Mouse (Mus musculus) liver, embryonic 15.5 days (tissue): ENCODE measurements around the gene Gpr89. TPM values are rescaled to one million over a fixed set of nuclear protein-coding genes. Genes with fewer than 3 reads are reported as not detected.

Experiments used
- ATAC-seq: fragments of 200-750 bp; cut with Nextera tagmentation; 2 replicates; pipeline ENCODE4 v1.8.0; 2017; ENCODE audit warnings: moderate number of reproducible peaks, mild to moderate bottlenecking, moderate library complexity; ENCODE audit not compliant: insufficient read depth
- H3K27ac ChIP-seq: fragments of 300-500 bp; sonication (generic); replicated peaks from 2 replicates; pipeline ENCODE4 v1.5.1; 2015; ENCODE audit warnings: mild to moderate bottlenecking, inconsistent platforms
- H3K27me3 ChIP-seq: fragments of 300-500 bp; sonication (generic); 2 replicates; pipeline ENCODE4 v1.6.1; 2015; ENCODE audit warnings: mild to moderate bottlenecking, inconsistent platforms
- H3K36me3 ChIP-seq: fragments of 300-500 bp; sonication (generic); replicated peaks from 2 replicates; pipeline ENCODE4 v1.6.1; 2015; ENCODE audit warnings: moderate library complexity, mild to moderate bottlenecking, inconsistent platforms
- H3K4me1 ChIP-seq: fragments of 300-500 bp; sonication (generic); replicated peaks from 2 replicates; pipeline ENCODE4 v1.6.1; 2015; ENCODE audit warnings: inconsistent platforms
- H3K4me2 ChIP-seq: fragments of 300-500 bp; sonication (generic); 2 replicates; pipeline ENCODE4 v1.6.1; 2015; ENCODE audit warnings: moderate library complexity, mild to moderate bottlenecking, inconsistent platforms
- H3K4me3 ChIP-seq: fragments of 300-500 bp; sonication (generic); replicated peaks from 2 replicates; pipeline ENCODE4 v1.5.1; 2015; ENCODE audit warnings: mild to moderate bottlenecking, inconsistent platforms
- H3K9ac ChIP-seq: fragments of 300-500 bp; sonication (generic); 2 replicates; pipeline ENCODE4 v1.6.1; 2015; ENCODE audit warnings: moderate library complexity, mild to moderate bottlenecking, inconsistent platforms
- H3K9me3 ChIP-seq: fragments of 300-500 bp; sonication (generic); replicated peaks from 2 replicates; pipeline ENCODE4 v1.6.1; 2016; ENCODE audit warnings: inconsistent platforms
- WGBS: fragments of 180-500 bp; shearing (Covaris S2); methylation state at CpG from one replicate; pipeline ENCODE4 v1.1.7; 2015; ENCODE audit warnings: mixed read lengths; ENCODE audit not compliant: insufficient replicate concordance; 5-methylcytosine and 5-hydroxymethylcytosine counted together
- polyA plus RNA-seq: library from polyadenylated mRNA; unstranded; fragments of >200 nt; fragmentation: Nextera tagmentation; extraction: Ambion mirVana; gene quantifications from 2 replicates; pipeline ENCODE4 v1.2.1, GENCODE M21; 2015

Gpr89 gene
- polyA plus RNA-seq, 1 experiment from 2014 or later, result 22.3 TPM

DNA sequence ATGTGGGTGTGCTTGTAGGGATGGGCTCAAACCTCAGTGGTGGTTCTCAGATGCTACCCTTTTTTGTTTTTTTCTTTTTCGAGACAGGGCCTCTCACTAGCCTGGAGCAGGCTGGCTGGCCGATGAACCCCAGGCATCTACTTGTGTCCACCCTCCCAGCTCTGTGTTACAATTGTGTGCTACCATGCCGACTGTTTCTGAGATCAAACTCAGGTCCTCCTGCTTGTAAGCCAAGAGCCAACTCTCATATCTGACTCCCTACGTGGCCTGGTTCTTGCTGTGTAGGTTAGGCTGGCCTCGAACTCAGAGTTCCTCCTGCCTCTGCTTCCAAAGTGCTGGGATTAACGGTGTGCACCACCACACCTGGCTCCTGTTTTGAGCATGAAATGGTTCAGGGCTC is 60.0 kb downstream of the Gpr89 start:
- ATAC-seq, result no peak
- no peak overlapping the region for H3K4me2 ChIP-seq
- no peaks in the 10 kb centered on the region for H3K9me3 ChIP-seq
- no peak overlapping the region for H3K4me3 ChIP-seq
- no peak overlapping the region for H3K9ac ChIP-seq
- peaks cover 28% of the 10 kb centered on the region for H3K4me1 ChIP-seq
- no peaks in the 10 kb centered on the region for H3K36me3 ChIP-seq
- no peak overlapping the region for H3K27ac ChIP-seq
- H3K27me3 ChIP-seq, result no peaks in the 10 kb centered on the region
- 68% methylated on average over 6 of the region's 6 CpGs for WGBS

DNA sequence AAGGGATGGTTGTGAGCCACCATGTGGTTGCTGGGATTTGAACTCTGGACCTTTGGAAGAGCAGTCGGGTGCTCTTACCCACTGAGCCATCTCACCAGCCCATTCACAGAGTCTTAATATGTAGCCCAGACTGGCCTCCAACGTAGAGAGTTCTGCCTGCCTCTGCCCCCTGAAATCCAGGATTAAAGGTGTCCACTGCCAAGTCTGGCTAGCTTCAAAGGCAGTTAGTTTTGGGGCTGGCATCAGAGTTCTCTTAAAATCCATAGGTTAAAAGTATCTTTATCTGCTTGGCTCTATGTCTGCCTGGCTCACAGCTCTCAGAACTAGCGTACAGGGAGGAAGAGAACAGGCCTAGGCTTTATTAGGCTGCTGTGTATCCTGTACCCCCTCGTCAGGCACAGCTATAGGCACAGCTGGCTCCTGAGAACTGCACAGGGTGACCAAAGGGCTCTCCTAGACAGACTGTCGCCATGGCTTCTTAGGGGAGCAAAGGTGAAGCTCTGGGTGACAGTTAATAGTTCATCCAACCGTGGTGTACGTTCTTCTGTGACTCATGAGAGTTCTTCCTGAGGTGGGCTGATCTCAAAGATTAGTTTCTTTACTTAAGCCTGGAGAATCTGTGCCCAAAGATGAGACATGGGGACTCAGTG is 66.0 kb downstream of the Gpr89 start:
- H3K4me2 ChIP-seq, result no peak overlapping the region
- no peak overlapping the region for H3K27ac ChIP-seq
- no peak overlapping the region for H3K9ac ChIP-seq
- WGBS, result 60% methylated on average over 7 of the region's 7 CpGs
- H3K4me1 ChIP-seq, result no peaks in the 10 kb centered on the region
- no peaks in the 10 kb centered on the region for H3K9me3 ChIP-seq
- no peaks in the 10 kb centered on the region for H3K36me3 ChIP-seq
- no peak for ATAC-seq
- no peak overlapping the region for H3K4me3 ChIP-seq
- no peaks in the 10 kb centered on the region for H3K27me3 ChIP-seq

DNA sequence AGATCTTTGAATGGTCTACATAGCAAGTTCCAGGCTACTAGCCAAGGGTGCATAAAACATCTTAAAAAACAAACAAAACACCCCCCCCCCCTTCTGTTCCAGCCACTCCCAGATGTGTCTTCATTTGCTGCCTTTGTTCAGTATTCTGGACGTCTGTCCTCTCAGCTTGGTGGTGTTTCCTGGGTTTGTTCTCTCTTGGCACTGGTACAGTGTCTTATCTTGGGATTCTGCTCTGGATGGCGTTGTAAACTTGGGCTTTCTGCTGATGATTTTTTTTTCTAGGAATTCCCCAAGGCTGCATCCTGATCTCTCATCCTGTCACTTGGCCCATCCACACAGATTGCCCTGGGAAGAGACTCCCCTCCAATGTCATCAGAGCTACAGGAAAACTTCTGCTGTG is 68.7 kb downstream of the Gpr89 start:
- no peak overlapping the region for H3K4me2 ChIP-seq
- no peaks in the 10 kb centered on the region for H3K27me3 ChIP-seq
- H3K36me3 ChIP-seq, result no peaks in the 10 kb centered on the region
- H3K4me1 ChIP-seq, result no peaks in the 10 kb centered on the region
- ATAC-seq, result 0 out of 2 replicates have a peak, but pooled peaks have one; percentile 18
- H3K9me3 ChIP-seq, result no peaks in the 10 kb centered on the region
- no peak overlapping the region for H3K9ac ChIP-seq
- no peak overlapping the region for H3K27ac ChIP-seq
- WGBS, result 31% methylated on average over 2 of the region's 2 CpGs
- H3K4me3 ChIP-seq, result no peak overlapping the region

DNA sequence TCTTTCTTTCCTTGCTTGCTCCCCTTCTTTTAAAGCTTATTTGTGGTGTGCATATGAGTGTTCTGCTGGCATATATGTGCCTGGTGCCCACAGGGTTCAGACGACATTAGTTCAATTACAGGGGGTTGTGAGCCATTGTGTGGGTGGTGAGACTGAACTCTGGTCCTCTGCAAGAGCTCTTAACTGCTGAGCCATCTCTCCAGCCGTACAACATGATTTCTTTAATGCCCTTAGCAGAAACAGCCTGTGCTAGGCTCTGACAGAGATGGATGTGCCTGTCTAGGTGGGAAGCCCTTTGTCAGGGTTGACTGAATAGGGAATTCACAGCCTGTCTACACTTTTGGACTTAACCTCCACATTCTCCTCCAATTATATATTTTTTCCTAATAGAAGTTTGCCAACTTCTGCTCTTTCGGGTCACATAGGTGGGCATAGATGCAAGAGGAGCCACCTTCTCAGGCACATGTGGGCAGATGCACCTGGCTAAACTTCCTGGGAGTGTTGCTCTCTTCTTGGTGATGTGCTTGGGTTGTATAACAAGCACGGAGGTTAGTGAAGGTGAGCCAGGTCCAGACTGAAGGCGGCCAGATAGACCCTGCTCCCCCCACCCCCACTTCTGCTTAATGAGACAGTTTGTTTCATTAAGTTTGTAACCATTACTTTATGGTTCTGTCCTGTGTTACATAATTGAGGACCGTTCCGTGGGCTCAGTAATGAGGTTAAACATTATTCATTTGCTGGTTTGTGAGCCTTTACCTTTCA is 70.4 kb downstream of the Gpr89 start:
- 63% methylated on average over 7 of the region's 7 CpGs for WGBS
- no peak overlapping the region for H3K9ac ChIP-seq
- H3K27ac ChIP-seq, result no peak overlapping the region
- no peaks in the 10 kb centered on the region for H3K36me3 ChIP-seq
- no peaks in the 10 kb centered on the region for H3K9me3 ChIP-seq
- H3K4me1 ChIP-seq, result no peaks in the 10 kb centered on the region
- ATAC-seq, result no peak
- H3K27me3 ChIP-seq, result no peaks in the 10 kb centered on the region
- H3K4me2 ChIP-seq, result no peak overlapping the region
- no peak overlapping the region for H3K4me3 ChIP-seq

DNA sequence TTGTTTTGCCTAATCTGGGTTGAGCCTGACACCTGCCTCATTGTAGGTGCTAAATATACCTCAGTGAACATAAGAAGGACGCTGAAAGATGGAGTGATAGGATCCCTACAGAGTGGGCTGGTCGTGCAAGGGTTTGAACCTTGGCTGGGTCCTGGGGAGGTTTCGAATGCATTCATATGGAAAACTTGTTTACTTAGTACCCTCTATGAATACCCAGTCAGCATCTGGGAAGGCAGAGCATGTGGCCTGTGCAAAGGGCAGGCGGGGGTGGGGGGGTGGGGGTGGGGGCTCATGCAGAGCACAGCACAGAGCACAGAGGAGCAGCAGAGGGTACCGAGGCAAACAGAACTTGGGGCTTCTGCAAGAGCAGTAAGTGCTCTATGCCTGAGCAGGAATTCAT is 72.2 kb downstream of the Gpr89 start:
- Histone ChIP-seq H3K27ac (no peak overlapping the region), H3K4me2 (no peak overlapping the region), H3K27me3 (no peaks in the 10 kb centered on the region), H3K4me1 (no peaks in the 10 kb centered on the region), H3K9ac (no peak overlapping the region), H3K4me3 (no peak overlapping the region), H3K9me3 (no peaks in the 10 kb centered on the region), H3K36me3 (no peaks in the 10 kb centered on the region)
- WGBS, result 52% methylated on average over 5 of the region's 5 CpGs
- ATAC-seq, result no peak

DNA sequence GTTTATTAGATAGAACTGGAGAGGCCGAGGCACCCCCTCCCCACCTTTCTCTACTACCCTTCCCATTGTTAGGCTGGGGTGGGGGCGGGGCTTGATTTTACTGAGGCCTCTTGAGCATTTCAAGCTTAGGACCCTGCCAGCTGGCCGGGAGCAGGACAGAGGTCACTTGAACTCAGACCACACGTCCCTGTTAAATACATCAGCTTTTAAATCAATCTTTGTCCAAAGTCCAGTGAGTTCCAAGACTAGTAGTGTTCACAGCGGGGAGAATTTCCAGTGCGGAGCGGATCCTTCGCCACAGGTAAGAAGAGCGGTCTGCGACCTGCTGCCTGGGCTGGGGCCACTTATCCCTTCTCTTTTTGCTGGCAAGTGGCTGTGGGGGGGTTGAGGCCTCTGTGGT is 75.3 kb downstream of the Gpr89 start:
- Histone ChIP-seq H3K27ac (no peak overlapping the region), H3K27me3 (no peaks in the 10 kb centered on the region), H3K4me1 (no peaks in the 10 kb centered on the region), H3K4me2 (peak overlapping the region; percentile 38), H3K9ac (no peak overlapping the region), H3K36me3 (no peaks in the 10 kb centered on the region), H3K4me3 (peak overlapping the region; percentile 39), H3K9me3 (no peaks in the 10 kb centered on the region)
- 68% methylated on average over 10 of the region's 10 CpGs for WGBS
- peak; percentile 49 for ATAC-seq

DNA sequence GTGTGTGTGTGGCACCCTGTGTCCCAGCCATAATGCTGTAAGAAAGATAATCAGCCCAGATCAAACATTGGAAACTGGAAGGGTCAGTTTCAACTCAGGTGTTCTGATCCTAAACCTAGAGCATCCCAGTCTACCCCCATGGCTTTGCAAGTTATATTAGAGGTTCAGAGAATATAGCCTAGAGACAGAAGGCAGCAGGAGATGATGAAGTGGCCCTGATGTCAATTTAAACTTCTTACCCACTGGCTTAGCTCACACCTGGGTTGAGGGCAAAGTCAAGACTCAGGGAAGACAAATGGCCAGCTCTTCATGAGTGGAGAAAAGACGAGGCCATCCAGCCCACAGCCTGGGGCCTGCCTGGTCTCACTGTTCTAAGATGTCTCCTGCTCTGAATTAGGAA is 76.2 kb downstream of the Gpr89 start, which contains the start of the genes Pdzk1 and Cd160:
Gene Pdzk1, plus strand, starts transcription at position 301 of the 400 bp plus-strand sequence.
Gene Cd160, minus strand, starts transcription at position 368 of the 400 bp plus-strand sequence.
- Histone ChIP-seq H3K9ac (no peak within 1 kb of the TSS), H3K4me1 (no peaks in the 10 kb centered on the region), H3K36me3 (no peaks in the 10 kb centered on the region), H3K9me3 (no peaks in the 10 kb centered on the region), H3K27ac (no peak within 1 kb of the TSS), H3K27me3 (no peaks in the 10 kb centered on the region), H3K4me2 (peak within 1 kb of the TSS; percentile 38), H3K4me3 (peak within 1 kb of the TSS; percentile 39)
- no peak for ATAC-seq
- 60% methylated on average over 1 of the region's 1 CpGs for WGBS

DNA sequence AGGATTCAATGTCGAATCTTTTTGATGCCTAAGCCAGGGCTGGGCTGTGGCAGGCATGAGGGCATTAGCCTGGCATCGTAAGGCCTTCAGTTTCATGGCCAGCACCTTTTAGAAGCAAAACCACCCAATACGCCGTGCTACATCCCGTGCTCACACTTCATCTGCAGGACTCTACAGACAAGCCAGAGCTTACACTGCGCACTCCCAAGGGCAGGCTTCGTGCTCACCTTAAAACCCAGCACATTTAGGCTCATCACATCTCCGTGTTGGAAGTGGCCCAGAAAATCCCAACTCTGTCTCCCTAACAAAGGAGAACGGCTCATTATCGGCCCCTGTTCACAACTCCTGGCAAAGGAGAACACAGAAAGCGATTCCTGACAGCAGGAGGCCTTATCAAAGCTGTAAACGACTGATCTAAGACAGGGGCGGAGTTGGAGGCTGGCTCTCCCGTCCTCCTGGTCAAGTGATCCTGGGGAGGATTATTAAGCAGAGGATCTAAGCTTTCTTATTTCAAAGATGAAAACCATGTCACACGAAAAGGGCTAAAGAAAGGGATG is 76.8 kb downstream of the Gpr89 start:
- no peaks in the 10 kb centered on the region for H3K4me1 ChIP-seq
- H3K27me3 ChIP-seq, result no peaks in the 10 kb centered on the region
- H3K9me3 ChIP-seq, result no peaks in the 10 kb centered on the region
- ATAC-seq, result no peak
- no peak overlapping the region for H3K4me2 ChIP-seq
- 51% methylated on average over 15 of the region's 15 CpGs for WGBS
- no peak overlapping the region for H3K9ac ChIP-seq
- H3K36me3 ChIP-seq, result no peaks in the 10 kb centered on the region
- H3K27ac ChIP-seq, result no peak overlapping the region
- H3K4me3 ChIP-seq, result no peak overlapping the region

DNA sequence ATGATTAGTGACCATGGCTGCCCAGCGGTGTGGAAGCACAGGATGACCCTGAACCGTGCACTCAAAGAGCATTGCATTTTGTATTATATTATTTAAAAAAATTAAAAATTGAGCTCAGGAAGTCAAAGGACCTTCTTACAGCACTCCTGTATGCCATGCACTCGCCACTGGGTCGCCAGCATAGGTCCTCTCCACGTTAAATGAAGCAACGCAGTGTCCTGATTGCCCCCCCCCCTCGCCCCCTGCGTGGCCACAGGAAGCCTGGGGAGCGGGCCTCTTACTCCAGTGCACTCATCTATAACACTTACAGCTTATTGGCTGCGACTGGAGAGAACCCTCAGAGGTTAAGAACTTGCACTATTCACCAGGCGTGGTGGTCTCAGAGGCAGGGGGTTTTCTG is 79.9 kb downstream of the Gpr89 start:
- Histone ChIP-seq H3K27ac (no peak overlapping the region), H3K27me3 (no peaks in the 10 kb centered on the region), H3K9ac (no peak overlapping the region), H3K4me2 (no peak overlapping the region), H3K9me3 (no peaks in the 10 kb centered on the region), H3K36me3 (no peaks in the 10 kb centered on the region), H3K4me1 (no peaks in the 10 kb centered on the region), H3K4me3 (no peak overlapping the region)
- no peak for ATAC-seq
- 43% methylated on average over 11 of the region's 11 CpGs for WGBS

DNA sequence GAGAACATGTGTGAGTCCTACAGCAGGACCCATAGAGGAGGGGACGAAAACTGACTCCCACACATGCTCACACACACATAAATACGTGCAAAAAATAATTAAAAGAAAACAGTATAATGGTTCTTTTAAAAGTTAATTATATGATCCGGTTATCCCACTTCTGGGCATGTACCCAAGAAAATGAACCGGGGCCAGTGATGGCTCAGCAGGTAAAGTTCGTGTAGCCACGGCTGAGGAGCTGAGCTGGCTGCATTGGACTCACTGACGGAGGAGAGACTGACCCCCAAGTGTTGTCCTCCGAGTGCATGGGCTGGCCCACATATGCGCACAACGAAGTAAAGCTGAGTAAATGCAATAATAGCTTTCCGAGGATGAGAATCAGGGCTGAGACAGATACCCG is 80.5 kb downstream of the Gpr89 start:
- no peak overlapping the region for H3K9ac ChIP-seq
- no peak overlapping the region for H3K4me2 ChIP-seq
- no peaks in the 10 kb centered on the region for H3K4me1 ChIP-seq
- no peak overlapping the region for H3K4me3 ChIP-seq
- no peak overlapping the region for H3K27ac ChIP-seq
- ATAC-seq, result no peak
- H3K36me3 ChIP-seq, result no peaks in the 10 kb centered on the region
- H3K27me3 ChIP-seq, result no peaks in the 10 kb centered on the region
- H3K9me3 ChIP-seq, result no peaks in the 10 kb centered on the region
- 75% methylated on average over 12 of the region's 12 CpGs for WGBS

DNA sequence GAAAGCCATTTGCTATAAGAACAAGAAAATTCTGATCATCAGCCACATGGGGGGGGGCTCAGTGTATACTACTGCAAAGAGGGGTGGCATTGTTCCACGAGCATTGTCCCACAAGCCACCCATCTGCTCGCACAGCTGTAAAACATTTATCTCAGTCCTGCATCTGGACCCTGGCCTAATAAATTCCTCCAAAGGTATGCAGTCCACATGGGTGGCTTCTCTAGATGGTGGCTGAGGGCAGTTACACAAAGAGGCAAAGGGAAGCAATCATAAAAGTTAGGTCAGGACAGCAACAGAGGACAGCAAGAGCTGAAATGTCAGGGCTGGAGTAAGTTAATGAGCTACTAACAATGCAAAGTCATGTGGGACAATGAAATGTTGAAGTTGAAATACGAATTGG is 81.4 kb downstream of the Gpr89 start:
- WGBS, result 41% methylated on average over 3 of the region's 3 CpGs

More for the DNA sequence above, 81.4 kb downstream of the Gpr89 start:
- H3K9me3 ChIP-seq, result no peaks in the 10 kb centered on the region
- H3K27me3 ChIP-seq, result no peaks in the 10 kb centered on the region
- H3K27ac ChIP-seq, result no peak overlapping the region
- no peak overlapping the region for H3K4me3 ChIP-seq
- H3K9ac ChIP-seq, result no peak overlapping the region
- H3K4me1 ChIP-seq, result no peaks in the 10 kb centered on the region
- H3K4me2 ChIP-seq, result no peak overlapping the region
- H3K36me3 ChIP-seq, result no peaks in the 10 kb centered on the region
- ATAC-seq, result no peak
